Mouse (Mus musculus) spleen, adult 2 months (tissue): ENCODE measurements around the gene Fignl1. TPM values are rescaled to one million over a fixed set of nuclear protein-coding genes. Genes with fewer than 3 reads are reported as not detected.

Experiments used
- DNase-seq, 2 experiments: peaks; one replicate each; pipeline versions ENCODE4 v3.0.0 to v3.0.0-alpha.2; 2012 to 2021; ENCODE audit warnings: low spot score in 2 of 2, low read depth in 1 of 2
- H3K27ac ChIP-seq: fragments of 200-500 bp; 2 replicates; pipeline ENCODE4 v1.5.1; 2012; ENCODE audit warnings: low read length, inconsistent platforms; ENCODE audit not compliant: insufficient read depth
- H3K27me3 ChIP-seq: fragments of 200-500 bp; 2 replicates; pipeline ENCODE4 v1.6.1; 2012; ENCODE audit warnings: mild to moderate bottlenecking, moderate library complexity, low read length, inconsistent platforms; ENCODE audit not compliant: control insufficient read depth, insufficient read depth
- H3K36me3 ChIP-seq: fragments of 200-500 bp; 2 replicates; pipeline ENCODE4 v1.6.1; 2012; ENCODE audit warnings: mild to moderate bottlenecking, low read length, inconsistent platforms; ENCODE audit not compliant: control insufficient read depth, insufficient read depth
- H3K4me1 ChIP-seq: fragments of 200-500 bp; 2 replicates; pipeline ENCODE4 v1.6.1; 2011; ENCODE audit warnings: inconsistent platforms; ENCODE audit not compliant: control insufficient read depth, insufficient read depth, insufficient read length
- H3K4me3 ChIP-seq: fragments of 200-500 bp; 2 replicates; pipeline ENCODE4 v1.5.1; 2011; ENCODE audit warnings: mild to moderate bottlenecking, inconsistent platforms; ENCODE audit not compliant: insufficient read depth, insufficient read length; ENCODE audit errors: extremely low read depth
- CTCF ChIP-seq: fragments of 200-500 bp; IDR thresholded peaks from 2 replicates; pipeline ENCODE4 v1.5.1; 2011; ENCODE audit warnings: mild to moderate bottlenecking, inconsistent platforms; ENCODE audit not compliant: insufficient read depth, insufficient read length, insufficient replicate concordance; ENCODE audit errors: extremely low read depth
- POLR2A ChIP-seq: fragments of 200-500 bp; IDR thresholded peaks from 2 replicates; pipeline ENCODE4 v1.6.1; 2011; ENCODE audit warnings: low read depth, low read length, inconsistent platforms
- WGBS: fragments of 180-500 bp; shearing (Covaris S2); methylation state at CpG from one replicate; pipeline ENCODE4 v1.1.7; 2018; 5-methylcytosine and 5-hydroxymethylcytosine counted together
- polyA plus RNA-seq: library from polyadenylated mRNA; depleted of rRNA; stranded (reverse); fragments of >200 nt; gene quantifications from 2 replicates; pipeline ENCODE4 v1.2.3, GENCODE M21; 2012; rRNA removed

Fignl1 gene
- polyA plus RNA-seq = 4.0 and 6.3 TPM in 2 replicates

DNA sequence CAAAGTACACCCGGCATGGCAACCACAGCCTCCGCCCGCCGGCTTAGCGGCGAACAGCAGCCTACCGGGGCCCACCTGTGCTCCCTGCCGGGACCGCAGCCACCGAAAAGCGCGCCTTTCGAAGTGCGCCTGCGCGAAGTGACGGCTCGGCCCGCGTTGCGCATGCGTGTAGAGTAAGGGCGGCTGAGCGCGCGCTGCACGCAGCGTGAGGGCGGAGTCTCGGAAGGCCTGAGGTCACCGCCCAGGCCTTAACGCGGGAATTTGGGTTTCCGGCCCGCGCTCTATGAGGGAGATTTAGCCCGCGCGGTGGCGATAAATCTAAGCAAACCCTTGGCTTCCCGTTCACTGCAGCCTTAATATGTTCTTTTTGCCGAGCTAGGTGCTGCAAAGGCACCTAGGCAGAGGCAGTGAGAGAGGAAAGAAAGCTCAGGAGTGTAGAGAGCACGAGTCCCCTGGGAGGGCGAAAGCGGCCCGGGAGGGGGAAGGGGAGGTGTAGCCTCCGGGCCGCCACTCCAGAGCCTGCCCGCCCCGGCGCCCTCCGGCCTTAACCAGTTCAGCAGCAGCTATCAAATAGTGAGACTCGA, at the start of gene Fignl1:
Fignl1 (minus strand) TSS at position 143 of the 584 bp plus-strand sequence.
- under 1% methylated on average over 53 of the region's 53 CpGs for WGBS
- no peaks in the 10 kb centered on the region for H3K27me3 ChIP-seq
- H3K27ac ChIP-seq = peak within 1 kb of the TSS; percentile 90
- peaks cover 4% of the 10 kb centered on the region; the same call in 1 of the 2 replicates for H3K4me1 ChIP-seq
- peaks cover 1% of the 10 kb centered on the region; the same call in 1 of the 2 replicates for H3K36me3 ChIP-seq
- peak within 1 kb of the TSS; percentile 90 for H3K4me3 ChIP-seq
- peak; percentile 94 to 96 for DNase-seq
- TF ChIP-seq CTCF (peak; percentile 36; the same call in 1 of the 2 replicates), POLR2A (peak; percentile 6; the same call in 1 of the 2 replicates)

DNA sequence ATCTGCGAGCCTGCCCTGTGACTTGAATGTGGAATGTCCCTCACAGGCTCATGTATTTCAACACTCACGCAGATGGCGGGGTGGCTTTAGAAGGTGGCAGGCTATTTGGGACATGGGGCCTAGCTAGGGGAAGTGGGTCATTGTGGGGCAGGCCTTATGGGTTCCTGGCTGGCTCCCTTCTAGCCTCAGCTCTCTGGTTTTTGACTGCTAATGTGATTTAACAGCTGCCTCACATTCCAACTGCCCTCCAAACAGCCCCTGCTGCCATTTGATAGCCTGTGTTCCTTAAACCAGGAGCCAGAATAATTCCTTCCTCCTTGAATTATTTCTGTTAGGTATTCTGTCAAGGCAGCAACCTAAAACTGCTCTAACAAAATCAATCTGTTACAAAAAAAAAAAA, 48.2 kb upstream of the Fignl1 start:
- H3K36me3 ChIP-seq = no peaks in the 10 kb centered on the region
- no peaks in the 10 kb centered on the region for H3K27me3 ChIP-seq
- no peak overlapping the region for H3K27ac ChIP-seq
- no peak for DNase-seq
- no peaks in the 10 kb centered on the region for H3K4me1 ChIP-seq
- H3K4me3 ChIP-seq = no peak overlapping the region
- TF ChIP-seq POLR2A = no peak
- TF ChIP-seq CTCF = no peak
- WGBS = 97% methylated on average over 3 of the region's 3 CpGs

DNA sequence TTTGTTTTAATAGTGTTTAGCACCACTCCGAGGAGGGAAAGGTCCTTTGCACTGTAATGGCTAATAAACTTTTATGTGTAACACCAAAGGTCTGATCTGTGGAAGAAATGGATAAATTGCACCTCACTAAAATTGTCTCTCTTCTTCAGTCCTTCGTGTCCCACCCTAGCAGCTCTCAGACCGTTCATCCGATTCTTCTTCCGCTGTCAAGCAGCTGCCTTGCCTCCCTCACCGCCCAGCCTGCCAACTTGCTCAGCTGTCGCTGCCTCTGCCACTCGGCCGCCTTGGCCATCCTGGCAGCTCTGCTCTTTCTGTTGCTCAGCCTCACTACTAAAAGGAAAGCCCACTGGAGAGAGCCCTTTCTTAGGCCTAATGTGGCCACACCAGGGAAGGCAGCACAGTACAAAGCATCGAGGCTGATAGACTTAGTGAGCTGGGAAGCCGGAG, 46.9 kb upstream of the Fignl1 start:
- WGBS = 94% methylated on average over 11 of the region's 11 CpGs
- Histone ChIP-seq H3K27me3 (no peaks in the 10 kb centered on the region), H3K27ac (no peak overlapping the region), H3K4me1 (no peaks in the 10 kb centered on the region), H3K36me3 (no peaks in the 10 kb centered on the region), H3K4me3 (no peak overlapping the region)
- no peak for DNase-seq
- TF ChIP-seq CTCF (no peak), POLR2A (no peak)

DNA sequence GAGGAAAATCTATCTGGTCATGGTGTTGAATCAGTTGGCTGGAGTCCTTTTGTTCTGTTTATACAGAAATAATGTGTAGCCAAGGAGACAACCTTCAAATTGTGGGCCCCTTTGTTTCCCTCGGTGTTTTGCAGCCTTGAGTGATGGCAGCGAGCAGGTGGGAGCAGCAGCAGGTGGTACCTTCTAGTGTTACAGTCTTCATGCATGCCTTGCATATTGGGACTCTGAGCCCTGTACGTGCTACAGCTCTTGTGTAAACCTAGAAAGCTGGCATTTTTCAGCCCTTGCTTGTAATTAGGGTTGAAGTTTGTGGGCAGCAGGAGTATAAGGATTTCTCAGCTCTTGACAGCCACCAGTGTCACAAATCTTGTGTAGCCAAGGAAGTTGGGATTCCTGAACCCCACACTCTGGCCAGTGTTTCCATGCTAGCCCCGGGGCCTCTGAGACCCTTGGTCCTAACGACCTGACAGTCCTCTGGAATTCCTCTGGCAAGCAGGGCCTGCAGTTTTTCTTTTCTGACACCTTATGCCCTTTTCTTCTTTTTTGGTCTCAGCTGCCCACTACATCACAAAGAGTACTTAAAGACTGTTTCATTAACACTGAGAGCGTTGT, 46.4 kb upstream of the Fignl1 start:
- Histone ChIP-seq H3K27me3 (no peaks in the 10 kb centered on the region), H3K27ac (no peak overlapping the region), H3K4me1 (no peaks in the 10 kb centered on the region), H3K36me3 (no peaks in the 10 kb centered on the region), H3K4me3 (no peak overlapping the region)
- WGBS = 83% methylated on average over 6 of the region's 6 CpGs
- TF ChIP-seq CTCF = no peak
- TF ChIP-seq POLR2A = no peak
- DNase-seq = no peak

DNA sequence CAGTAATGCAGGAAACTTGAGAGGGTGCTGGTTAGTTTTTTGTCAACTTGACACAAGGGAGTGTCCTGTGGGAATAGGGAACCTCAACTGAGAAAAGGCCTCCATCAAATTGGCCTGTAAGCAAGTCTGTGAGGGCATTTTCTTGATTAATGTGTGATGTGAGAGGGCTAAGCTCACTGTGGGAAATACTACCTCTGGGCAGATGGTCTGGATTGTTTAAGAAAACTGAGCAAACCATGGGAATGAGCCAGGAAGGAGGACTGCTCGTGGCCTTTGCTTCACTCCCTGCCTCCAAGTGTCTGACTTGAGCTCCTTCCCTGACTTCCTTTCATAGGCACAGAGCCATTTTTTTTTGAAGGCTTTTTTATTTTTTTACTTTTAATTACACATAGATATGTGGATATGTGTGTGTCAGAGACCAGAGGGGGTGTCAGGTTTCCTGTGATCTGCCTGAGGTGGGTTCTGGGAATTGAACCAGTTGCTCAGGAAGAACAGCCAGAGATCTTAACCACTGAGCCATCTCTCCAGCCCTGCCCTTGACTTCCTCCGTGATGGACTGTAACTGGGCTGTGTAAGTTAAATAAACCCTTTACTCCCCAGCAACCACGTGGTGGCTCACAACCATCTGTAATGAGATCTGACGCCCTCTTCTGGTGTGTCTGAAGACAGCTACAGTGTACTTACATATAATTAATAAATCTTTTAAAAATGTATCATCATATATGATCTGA, 45.1 kb upstream of the Fignl1 start:
- Histone ChIP-seq H3K36me3 (no peaks in the 10 kb centered on the region), H3K4me1 (no peaks in the 10 kb centered on the region)
- DNase-seq = no peak

DNA sequence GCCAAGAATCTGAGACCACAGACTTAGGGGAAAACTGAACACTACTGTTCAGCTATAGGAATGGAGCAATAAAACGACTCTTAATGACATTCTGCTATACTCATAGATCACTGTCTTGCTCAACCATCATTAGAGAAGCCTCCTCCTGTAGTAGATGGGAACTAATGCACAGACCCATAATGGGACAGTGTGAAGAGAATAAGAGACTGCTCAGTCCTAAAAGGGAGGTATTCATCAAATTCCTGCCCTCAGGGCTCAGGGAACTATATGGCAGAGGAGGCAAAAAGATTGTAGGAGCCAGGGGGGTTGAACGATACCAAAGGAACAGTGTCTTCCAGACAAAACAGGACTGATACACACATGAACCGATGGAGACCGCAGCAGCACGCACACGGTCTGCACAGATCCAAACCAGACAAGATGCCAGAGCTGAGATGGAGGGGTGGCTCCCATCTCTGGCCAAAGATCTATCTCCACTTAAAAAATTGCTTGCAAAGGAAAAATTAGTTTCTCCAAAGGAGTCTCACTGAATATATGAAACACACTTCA, 43.3 kb upstream of the Fignl1 start:
- no peaks in the 10 kb centered on the region for H3K36me3 ChIP-seq
- H3K4me3 ChIP-seq = no peak overlapping the region
- no peaks in the 10 kb centered on the region for H3K4me1 ChIP-seq
- TF ChIP-seq CTCF (no peak), POLR2A (no peak)
- H3K27me3 ChIP-seq = no peaks in the 10 kb centered on the region
- no peak overlapping the region for H3K27ac ChIP-seq
- no peak for DNase-seq
- 91% methylated on average over 6 of the region's 6 CpGs for WGBS

More for the DNA sequence above, 45.1 kb upstream of the Fignl1 start:
- TF ChIP-seq POLR2A = no peak
- no peak for TF ChIP-seq CTCF
- no peak overlapping the region for H3K4me3 ChIP-seq
- no peak overlapping the region for H3K27ac ChIP-seq
- H3K27me3 ChIP-seq = no peaks in the 10 kb centered on the region
- 56% methylated on average over 4 of the region's 4 CpGs for WGBS
